Mouse (Mus musculus) adrenal gland, postnatal 25 days (tissue): ENCODE measurements at regions not wholly inside any gene's neighbourhood (a gene's known extent, or its start where the extent isn't known, plus 50 kb on each side); places are given as distances from the start of the nearest gene placed in this dataset.
A peak's percentile ranks its signal among the peaks of the same experiment; 100 is the strongest.

Experiments used
- DNase-seq: peaks from one replicate; pipeline ENCODE4 v3.0.0; 2021; ENCODE audit warnings: mixed read lengths

DNA sequence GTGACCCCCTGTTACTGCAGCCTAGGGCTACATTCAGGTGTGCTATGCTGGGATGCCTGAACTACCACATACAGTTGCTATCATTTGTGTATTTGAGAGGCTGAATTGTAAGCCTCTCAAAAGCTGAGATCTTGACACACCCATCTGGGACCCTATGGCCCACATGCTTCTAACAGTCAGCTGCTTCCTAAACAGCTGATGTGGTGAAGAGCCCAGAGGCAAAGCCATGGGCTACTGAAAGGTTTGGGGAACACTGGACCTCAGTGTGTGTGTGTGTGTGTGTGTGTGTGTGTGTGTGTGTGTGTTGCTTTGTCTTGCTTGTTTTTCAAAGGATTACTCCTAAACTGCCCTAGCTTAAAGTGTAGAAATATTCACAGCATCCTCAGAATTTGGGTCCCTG is 75.0 kb downstream of the Lbh start:
- DNase-seq: no peak

- no peak for DNase-seq
Measured at GRCm38 (mm10) chr17:72993626-72994025, 75.5 kb downstream of the Lbh start.

GRCm38 (mm10) chr17:72996539-72996938 is 78.4 kb downstream of the Lbh start:
- DNase-seq: no peak

DNA sequence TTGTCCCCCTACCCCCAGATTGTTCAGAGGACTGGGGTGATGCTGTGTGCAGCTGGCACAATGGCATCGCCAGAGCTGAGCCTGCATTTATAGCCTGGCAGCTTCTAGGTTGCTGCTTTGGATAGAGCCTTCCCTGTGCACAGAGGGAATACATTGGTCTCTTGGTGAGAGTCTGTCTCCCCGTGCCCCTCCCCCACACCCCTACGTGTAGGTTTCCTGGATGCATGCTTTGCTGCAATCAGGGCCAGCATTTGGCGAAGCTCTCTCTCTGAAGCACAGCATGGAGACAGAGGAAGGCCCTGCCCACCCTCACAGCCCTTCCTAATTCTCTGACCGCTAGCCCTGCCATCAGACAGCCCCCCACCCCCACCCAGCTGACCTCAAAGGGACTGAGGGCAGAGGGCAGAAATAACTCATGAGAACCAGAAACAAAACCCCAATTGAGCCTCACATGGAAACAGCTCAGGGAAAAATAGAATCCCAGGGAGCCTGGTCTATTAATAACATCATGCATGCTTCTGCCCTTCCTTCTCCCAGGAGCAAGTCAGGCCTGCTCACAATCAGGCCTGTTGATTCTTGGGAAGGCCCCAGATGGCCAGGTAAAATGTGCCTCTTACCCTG is 79.3 kb downstream of the Lbh start:
- no peak for DNase-seq

DNA sequence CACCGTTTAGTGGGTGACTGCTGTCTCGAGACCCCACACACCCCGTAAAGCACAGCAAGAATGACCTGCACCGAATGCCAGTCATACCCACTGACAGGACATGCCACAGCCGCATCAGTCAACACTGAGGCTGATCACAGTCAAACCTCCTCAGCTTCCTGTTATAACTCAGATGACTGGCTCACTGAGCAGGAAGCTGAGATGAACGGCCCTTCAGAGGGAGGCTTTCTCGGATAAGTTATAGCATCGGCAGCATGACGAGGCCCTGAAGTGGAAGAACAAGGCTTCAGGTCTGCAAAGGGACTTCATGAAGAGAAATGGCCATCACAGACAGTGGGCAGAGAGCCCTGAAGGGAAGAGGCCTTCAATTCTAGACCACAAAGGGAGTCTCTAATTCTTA is 87.0 kb downstream of the Lbh start:
- DNase-seq: no peak

DNA sequence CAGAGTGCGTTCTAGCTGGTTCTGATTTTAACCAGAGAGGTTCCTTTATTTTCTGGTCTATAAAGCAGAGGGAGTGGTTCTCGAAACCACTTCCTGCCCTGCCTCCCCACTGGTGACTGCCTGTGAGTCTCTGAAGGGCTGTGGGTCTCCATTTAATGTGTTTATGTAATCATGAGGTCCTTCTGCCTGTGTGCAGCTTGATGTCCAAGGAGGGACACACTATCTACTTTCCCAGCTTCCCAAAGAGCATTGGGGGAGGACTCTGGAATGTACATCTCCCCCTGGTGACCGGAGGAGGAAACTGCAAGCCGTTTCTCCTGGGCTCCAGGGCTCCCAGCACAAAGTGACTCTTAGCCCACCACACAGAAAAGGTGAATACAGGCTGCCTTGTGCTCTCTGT is 90.8 kb downstream of the Lbh start:
- peak; percentile 63 for DNase-seq

- peak; percentile 38 for DNase-seq
Measured at GRCm38 (mm10) chr17:73009962-73010361, 91.9 kb downstream of the Lbh start.

- no peak for DNase-seq
Measured at GRCm38 (mm10) chr17:73012356-73012755, 94.3 kb downstream of the Lbh start.

DNA sequence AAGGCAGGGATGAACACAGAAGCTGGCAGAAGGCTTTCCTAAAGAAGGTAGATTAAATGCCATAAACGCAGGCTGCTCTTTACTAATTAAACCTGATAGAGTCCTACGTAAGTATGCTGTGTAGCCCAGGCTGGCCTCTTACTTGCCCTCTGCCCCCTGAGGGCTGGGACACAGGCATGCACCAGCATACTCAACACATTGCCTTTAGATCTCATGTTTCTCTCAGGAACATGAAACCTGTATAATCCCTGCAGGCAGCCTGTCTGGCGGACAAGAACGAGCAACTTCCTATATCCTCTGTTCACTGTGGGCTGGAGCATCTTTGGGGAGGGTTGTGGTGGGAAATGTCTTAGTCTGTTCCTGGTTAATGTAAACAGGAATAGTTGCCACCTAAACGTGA is 94.8 kb upstream of the Lclat1 start:
- no peak for DNase-seq

- DNase-seq: no peak
Measured at GRCm38 (mm10) chr17:73014090-73014853, 93.5 kb upstream of the Lclat1 start.

- no peak for DNase-seq
Measured at GRCm38 (mm10) chr17:73017173-73017572, 90.6 kb upstream of the Lclat1 start.

GRCm38 (mm10) chr17:73022630-73023051 is 85.1 kb upstream of the Lclat1 start:
- DNase-seq: peak; percentile 71

GRCm38 (mm10) chr17:73023362-73024107 is 84.2 kb upstream of the Lclat1 start:
- DNase-seq: no peak

- no peak for DNase-seq
Measured at GRCm38 (mm10) chr17:73027122-73027521, 80.7 kb upstream of the Lclat1 start.

DNA sequence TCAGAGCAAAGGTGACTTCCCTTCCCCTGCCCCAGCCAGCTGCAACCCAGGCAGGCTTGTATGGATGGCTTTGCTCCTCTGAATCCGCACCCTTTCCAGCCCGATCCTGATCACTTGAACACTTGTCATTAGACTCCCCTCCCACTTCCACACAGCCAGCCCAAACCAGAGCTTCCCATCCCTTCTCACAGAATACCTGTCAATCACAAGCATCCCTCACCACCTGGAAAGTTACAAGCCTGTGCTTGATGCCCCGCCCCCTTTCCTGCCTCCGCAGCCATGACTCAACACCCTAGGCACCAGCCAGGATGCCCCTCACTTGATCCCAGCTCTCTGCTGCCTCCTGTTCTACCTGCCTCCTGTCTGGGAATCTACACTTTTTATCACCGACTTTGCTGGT is 76.0 kb upstream of the Lclat1 start:
- no peak for DNase-seq

DNA sequence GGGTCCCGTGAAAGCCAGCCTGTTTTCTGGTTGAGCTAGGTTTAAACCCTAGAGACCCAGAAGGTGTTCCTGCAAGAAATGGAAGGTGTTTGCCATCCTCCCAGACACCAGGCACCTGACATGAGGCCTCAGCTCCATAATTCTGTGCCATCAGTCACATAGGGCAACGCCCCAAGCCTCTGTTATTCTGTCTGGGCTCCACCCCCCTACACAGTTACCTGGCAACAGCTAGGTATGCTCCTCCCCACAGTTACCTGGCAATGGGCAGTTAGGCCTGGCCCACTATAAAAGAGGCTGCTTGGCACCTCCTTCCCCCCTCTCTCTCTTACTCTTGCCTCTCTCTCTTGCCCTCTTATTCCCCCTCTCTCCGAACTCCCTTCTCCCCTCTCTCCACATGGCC is 75.5 kb upstream of the Lclat1 start:
- DNase-seq: no peak

DNA sequence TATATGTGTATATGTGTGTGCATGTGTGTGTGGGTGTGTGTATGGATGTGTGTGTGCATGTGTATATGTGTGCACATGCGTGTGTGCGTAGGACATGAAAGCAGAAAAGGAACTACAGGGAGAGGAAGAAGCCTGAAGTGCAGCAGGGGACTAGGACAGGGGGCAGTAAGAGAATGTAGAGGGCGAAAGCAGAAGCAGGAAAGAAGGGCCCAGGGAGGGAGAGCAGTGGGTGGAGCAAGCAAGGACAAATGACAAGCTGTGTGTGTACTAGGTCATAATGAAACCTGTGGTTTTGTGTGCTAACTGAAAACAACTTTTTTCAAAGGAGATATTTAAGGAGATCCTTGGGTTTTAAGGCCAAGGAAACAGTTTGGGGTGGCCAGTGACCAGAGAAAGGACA is 73.4 kb upstream of the Lclat1 start:
- no peak for DNase-seq

DNA sequence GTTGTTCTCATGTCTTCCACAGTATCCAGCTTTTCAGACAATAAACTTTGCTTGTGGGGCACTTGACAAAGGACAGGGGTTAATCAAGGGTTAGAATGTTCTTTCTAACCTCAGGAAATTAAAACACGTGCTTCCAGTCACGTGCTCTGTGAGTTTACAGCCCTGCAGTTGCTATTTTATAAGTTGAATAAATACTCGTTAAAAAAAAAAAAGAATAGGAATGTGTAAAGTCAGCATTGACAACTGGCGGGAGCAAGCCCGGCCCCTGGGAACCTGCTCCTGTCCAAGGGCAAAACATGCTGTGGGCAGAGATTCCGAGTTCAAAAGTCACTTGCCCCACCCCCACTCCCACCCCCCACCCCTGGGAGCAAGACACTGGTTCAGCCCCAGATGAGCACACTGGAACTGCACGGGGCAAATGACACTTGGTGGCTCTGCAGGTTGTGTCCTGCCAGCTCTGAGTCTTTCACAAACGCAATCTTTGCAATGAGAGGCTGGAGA is 72.8 kb upstream of the Lclat1 start:
- DNase-seq: peak; percentile 8

GRCm38 (mm10) chr17:73036845-73037244 is 70.9 kb upstream of the Lclat1 start:
- no peak for DNase-seq

- DNase-seq: no peak
Measured at GRCm38 (mm10) chr17:73038586-73038985, 69.2 kb upstream of the Lclat1 start.

DNA sequence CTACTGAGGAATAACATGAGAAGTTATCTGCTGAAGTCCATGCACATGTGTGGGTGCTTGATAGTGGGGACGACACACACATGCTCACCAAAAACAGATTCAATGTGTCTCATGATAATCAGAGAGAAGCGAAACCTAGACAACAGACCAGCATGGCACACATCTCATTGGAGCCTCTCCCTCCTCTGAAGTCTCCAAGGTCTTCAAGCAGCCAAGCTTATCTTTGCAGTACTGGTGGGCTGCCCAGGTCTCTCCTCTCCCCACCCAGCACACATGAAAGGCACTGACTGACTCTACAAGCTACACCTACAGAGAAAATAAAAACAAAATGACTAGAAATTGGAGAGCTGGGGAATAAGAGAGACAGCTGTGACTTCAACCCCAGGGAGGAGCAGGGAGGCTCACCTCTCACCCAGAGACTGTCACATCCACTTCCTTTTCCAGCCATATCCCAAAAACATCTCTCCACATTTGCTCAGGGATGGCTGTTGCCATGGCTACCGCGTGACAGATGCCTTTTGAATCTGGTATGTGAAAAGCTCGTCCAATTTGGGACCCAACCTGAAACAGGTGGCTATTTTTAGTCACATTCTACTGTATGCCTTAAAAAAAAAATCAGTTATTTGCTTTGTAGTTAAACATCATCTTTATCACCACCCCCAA is 62.7 kb upstream of the Lclat1 start:
- no peak for DNase-seq

GRCm38 (mm10) chr17:73046985-73047384 is 60.8 kb upstream of the Lclat1 start:
- DNase-seq: no peak

- no peak for DNase-seq
Measured at GRCm38 (mm10) chr17:73048164-73048563, 59.6 kb upstream of the Lclat1 start.
